Mouse (Mus musculus) heart, postnatal 0 days (tissue): Measurements from ENCODE around the gene Gm9857.

Experiments used
- CTCF ChIP-seq: IDR thresholded peaks from 2 replicates; pipeline ENCODE4 v1.5.1; 2016; ENCODE audit warnings: antibody characterized with exemption, control low read depth, low read depth
- EP300 ChIP-seq: IDR thresholded peaks from 2 replicates; pipeline ENCODE4 v1.6.1; 2016; ENCODE audit warnings: antibody characterized with exemption, low read depth

GRCm38 (mm10) chr3:108974920-108975485 is 34.8 kb upstream of the Gm9857 start:
- TF ChIP-seq CTCF (no peak), EP300 (no peak)
